Mouse (Mus musculus) limb, embryonic 10.5 days (tissue): ENCODE data around the gene Ptov1. TPM values are rescaled to one million over a fixed set of nuclear protein-coding genes. Genes with fewer than 3 reads are reported as not detected.

Source experiments
- DNase-seq: peaks from one replicate; pipeline ENCODE4 v3.0.0-alpha.2; 2017; ENCODE audit warnings: low spot score
- H3K27ac ChIP-seq: fragments of 300-500 bp; sonication (generic); 2 replicates; pipeline ENCODE4 v1.5.1; 2016; ENCODE audit warnings: mild to moderate bottlenecking
- H3K27me3 ChIP-seq: fragments of 300-500 bp; sonication (generic); 2 replicates; pipeline ENCODE4 v1.6.1; 2016; ENCODE audit warnings: low read depth, mild to moderate bottlenecking; ENCODE audit not compliant: poor library complexity, severe bottlenecking
- H3K36me3 ChIP-seq: fragments of 300-500 bp; sonication (generic); 2 replicates; pipeline ENCODE4 v1.6.1; 2016; ENCODE audit warnings: mild to moderate bottlenecking, moderate library complexity
- H3K4me1 ChIP-seq: fragments of 300-500 bp; sonication (generic); 2 replicates; pipeline ENCODE4 v1.6.1; 2016
- H3K4me3 ChIP-seq: fragments of 300-500 bp; sonication (generic); 2 replicates; pipeline ENCODE4 v1.5.1; 2016; ENCODE audit warnings: mild to moderate bottlenecking, moderate library complexity
- H3K9me3 ChIP-seq: fragments of 300-500 bp; sonication (generic); replicated peaks from 2 replicates; pipeline ENCODE4 v1.6.1; 2016; ENCODE audit warnings: mild to moderate bottlenecking
- WGBS: fragments of 180-500 bp; shearing (Covaris S2); methylation state at CpG from one replicate; pipeline ENCODE4 v1.1.7; 2016; 5-methylcytosine and 5-hydroxymethylcytosine counted together
- polyA plus RNA-seq: library from polyadenylated mRNA; unstranded; fragments of >200 nt; fragmentation: Nextera tagmentation; extraction: Ambion mirVana; gene quantifications from 2 replicates; pipeline ENCODE4 v1.2.1, GENCODE M21; 2016

Gene Ptov1
- polyA plus RNA-seq: 434 and 504 TPM in 2 replicates

DNA sequence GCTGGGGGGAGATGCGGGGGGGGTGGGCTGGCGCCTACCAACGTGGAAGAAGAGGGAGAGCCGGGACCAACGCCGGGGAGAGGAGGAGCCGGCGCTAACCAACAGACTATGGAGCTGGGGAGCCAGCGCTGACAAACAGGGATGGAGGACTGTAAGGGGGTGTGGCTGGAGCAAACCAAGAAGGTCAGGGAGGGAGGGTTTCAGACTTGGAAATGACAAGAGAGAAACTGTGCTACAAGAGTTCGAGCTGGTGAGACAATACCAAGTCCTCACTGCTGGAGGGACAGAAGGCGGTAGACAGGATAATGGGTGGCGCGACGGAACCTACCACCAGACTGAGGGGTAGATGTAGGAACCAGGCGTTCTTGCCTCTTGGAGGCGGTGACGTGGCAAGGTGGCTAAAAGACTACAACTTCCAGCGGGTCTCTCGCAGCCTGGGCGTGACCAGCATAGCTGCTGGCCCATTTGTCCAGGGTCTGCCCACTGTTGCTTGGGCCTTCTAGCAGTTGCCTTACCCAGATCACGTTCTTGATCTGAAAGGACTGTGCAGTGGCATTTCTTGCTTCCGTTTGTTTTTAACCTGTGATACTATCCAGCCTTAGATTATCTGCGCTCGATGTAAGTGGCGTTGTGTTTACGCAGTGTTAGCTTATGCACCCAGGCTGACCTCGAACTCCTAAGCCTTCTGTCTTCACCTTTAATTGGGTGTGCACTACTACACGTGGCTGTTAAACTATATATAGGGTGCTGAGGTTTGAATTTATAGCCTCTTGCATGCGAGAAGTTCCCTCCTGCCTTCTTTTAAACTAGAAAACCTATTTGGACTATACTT is at the start of gene Ptov1:
Gene Ptov1 (minus strand): TSS at position 92 of the 832 bp plus-strand sequence.
- H3K36me3 ChIP-seq: peaks cover 32% of the 10 kb centered on the region
- 6% methylated on average over 29 of the region's 29 CpGs for WGBS
- peak within 1 kb of the TSS; percentile 100 for H3K27ac ChIP-seq
- peak within 1 kb of the TSS; percentile 98 for H3K4me3 ChIP-seq
- DNase-seq: peak; percentile 96
- H3K4me1 ChIP-seq: peaks cover 40% of the 10 kb centered on the region
- no peaks in the 10 kb centered on the region for H3K27me3 ChIP-seq
- no peaks in the 10 kb centered on the region for H3K9me3 ChIP-seq

- WGBS: 92% methylated on average over 5 of the region's 5 CpGs
- Histone ChIP-seq H3K9me3 (no peaks in the 10 kb centered on the region), H3K36me3 (peaks cover 87% of the 10 kb centered on the region), H3K27ac (no peak overlapping the region), H3K4me1 (no peaks in the 10 kb centered on the region), H3K27me3 (no peaks in the 10 kb centered on the region), H3K4me3 (no peak overlapping the region)
- DNase-seq: no peak
Measured at GRCm38 (mm10) chr7:44919127-44919526, 49.5 kb upstream of the Ptov1 start.

GRCm38 (mm10) chr7:44918219-44918618 is 48.6 kb upstream of the Ptov1 start:
- WGBS: 85% methylated on average over 3 of the region's 3 CpGs
- no peak overlapping the region for H3K27ac ChIP-seq
- H3K9me3 ChIP-seq: no peaks in the 10 kb centered on the region
- H3K36me3 ChIP-seq: peaks cover 87% of the 10 kb centered on the region
- no peak for DNase-seq
- H3K4me1 ChIP-seq: no peaks in the 10 kb centered on the region
- H3K27me3 ChIP-seq: no peaks in the 10 kb centered on the region
- H3K4me3 ChIP-seq: no peak overlapping the region

DNA sequence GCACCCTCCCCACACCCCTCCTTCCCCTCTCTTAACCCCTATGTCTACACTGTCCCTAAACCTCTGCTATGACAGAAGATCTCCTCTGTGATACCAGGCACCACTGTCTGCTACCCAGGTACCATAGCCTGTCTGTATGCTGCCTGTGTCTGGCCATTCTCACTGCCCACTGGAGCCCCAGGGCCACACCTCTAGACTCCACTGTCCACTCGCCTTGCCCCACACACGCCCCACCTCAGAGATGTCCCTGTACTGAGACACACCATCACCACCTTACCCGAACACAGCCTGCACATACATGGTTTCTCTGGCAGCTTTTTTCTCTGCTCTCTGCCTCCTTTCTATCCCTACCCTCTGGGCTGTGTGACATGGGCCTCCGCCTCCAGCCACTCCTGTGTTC is 47.3 kb upstream of the Ptov1 start:
- H3K4me3 ChIP-seq: no peak overlapping the region
- DNase-seq: no peak
- no peaks in the 10 kb centered on the region for H3K27me3 ChIP-seq
- H3K36me3 ChIP-seq: peaks cover 87% of the 10 kb centered on the region
- no peak overlapping the region for H3K27ac ChIP-seq
- 94% methylated on average over 4 of the region's 4 CpGs for WGBS
- no peaks in the 10 kb centered on the region for H3K4me1 ChIP-seq
- no peaks in the 10 kb centered on the region for H3K9me3 ChIP-seq

GRCm38 (mm10) chr7:44916191-44916590 is 46.6 kb upstream of the Ptov1 start:
- H3K27me3 ChIP-seq: no peaks in the 10 kb centered on the region

DNA sequence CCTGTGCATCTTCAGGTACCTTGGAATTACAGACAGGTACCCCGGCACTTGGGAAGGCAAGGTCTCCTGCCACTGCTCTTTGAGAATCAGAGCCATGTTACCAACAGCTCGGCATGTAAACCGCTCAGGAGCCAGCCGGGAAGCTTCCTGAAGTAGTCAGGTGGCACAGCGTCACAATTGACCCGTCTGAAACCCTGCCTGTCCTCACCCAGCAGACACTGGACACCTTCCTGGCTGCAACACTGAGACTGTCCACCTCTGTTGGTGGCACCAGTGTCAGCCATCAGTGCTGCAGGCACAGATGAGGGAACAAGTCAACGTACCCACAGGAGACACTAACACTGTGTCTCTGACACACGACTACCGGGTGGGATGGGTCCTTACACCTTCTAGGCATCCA is 45.7 kb upstream of the Ptov1 start:
- H3K36me3 ChIP-seq: peaks cover 87% of the 10 kb centered on the region
- WGBS: 90% methylated on average over 9 of the region's 9 CpGs
- H3K27ac ChIP-seq: no peak overlapping the region
- no peaks in the 10 kb centered on the region for H3K9me3 ChIP-seq
- H3K27me3 ChIP-seq: no peaks in the 10 kb centered on the region
- no peak overlapping the region for H3K4me3 ChIP-seq
- no peak for DNase-seq
- H3K4me1 ChIP-seq: no peaks in the 10 kb centered on the region

More at GRCm38 (mm10) chr7:44916191-44916590, 46.6 kb upstream of the Ptov1 start:
- no peak overlapping the region for H3K27ac ChIP-seq
- H3K9me3 ChIP-seq: no peaks in the 10 kb centered on the region
- peaks cover 87% of the 10 kb centered on the region for H3K36me3 ChIP-seq
- DNase-seq: no peak
- H3K4me1 ChIP-seq: no peaks in the 10 kb centered on the region
- WGBS: 86% methylated on average over 6 of the region's 6 CpGs
- H3K4me3 ChIP-seq: no peak overlapping the region

DNA sequence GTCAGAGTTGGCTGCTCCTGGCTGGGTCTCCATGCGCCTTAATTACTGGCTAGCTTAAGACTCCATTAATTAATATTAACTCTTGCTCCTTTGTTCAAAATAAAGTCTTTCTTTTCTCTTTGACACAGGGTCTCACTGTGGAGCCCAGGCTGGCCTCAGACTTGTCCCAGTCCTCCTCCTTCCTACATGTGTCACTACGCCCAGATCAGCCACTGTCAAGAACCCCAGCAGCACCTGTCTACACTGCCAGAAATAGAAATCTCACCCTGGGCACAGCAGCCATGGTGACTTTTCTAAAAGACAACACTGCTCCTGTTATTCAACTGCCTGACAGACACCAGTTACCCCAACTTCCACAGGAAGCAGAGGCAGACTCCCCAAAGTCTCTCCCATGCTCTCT is 44.8 kb upstream of the Ptov1 start:
- Histone ChIP-seq H3K4me1 (no peaks in the 10 kb centered on the region), H3K9me3 (no peaks in the 10 kb centered on the region), H3K27me3 (no peaks in the 10 kb centered on the region), H3K27ac (no peak overlapping the region), H3K4me3 (no peak overlapping the region), H3K36me3 (peaks cover 88% of the 10 kb centered on the region)
- 89% methylated on average over 2 of the region's 2 CpGs for WGBS
- DNase-seq: no peak

DNA sequence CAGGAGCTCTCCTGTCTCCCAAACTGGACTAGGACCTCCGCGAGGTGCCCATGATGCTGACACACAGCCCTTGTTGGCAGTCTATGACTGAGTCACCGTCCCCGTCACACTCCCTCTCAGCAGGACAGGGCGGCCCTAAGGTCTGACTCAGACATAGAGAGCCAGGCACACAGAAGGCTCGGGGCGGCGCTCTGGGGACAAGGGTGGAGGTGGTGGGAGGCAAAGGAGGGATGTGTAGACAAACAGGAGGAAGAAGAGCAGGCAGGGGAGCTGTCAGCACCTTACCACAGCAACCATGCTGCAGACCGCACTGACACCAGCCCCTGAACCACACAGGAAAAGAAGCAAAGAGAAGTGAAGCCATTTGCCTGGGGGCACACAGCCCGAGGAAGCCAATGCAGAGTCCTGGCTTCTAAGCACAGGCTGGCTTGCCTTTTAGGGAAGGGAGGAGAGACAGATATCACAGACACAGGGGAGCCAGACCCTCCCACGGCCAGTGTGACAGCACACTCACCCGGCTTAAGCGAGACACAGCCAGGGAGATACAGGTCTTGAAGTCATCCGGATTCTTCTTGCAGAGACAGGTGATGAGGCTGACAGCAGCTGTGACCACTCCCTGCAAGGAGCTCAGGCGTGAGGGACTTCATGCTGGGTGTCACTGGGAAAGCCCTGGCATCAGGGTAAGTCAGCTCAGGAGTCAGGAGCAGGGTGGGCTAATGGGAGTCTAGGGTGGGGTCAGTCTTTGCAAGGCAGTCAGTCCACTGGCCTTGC is 39.3 kb upstream of the Ptov1 start:
- DNase-seq: no peak
- Histone ChIP-seq H3K4me3 (no peak overlapping the region), H3K27me3 (no peaks in the 10 kb centered on the region), H3K9me3 (no peaks in the 10 kb centered on the region), H3K36me3 (peaks cover 99% of the 10 kb centered on the region), H3K27ac (no peak overlapping the region), H3K4me1 (no peaks in the 10 kb centered on the region)
- 89% methylated on average over 15 of the region's 15 CpGs for WGBS

- no peak for DNase-seq
- Histone ChIP-seq H3K27ac (no peak overlapping the region), H3K27me3 (no peaks in the 10 kb centered on the region), H3K4me3 (no peak overlapping the region), H3K36me3 (peaks cover 95% of the 10 kb centered on the region), H3K4me1 (peaks cover 18% of the 10 kb centered on the region), H3K9me3 (no peaks in the 10 kb centered on the region)
- 94% methylated on average over 20 of the region's 20 CpGs for WGBS
Measured at GRCm38 (mm10) chr7:44905430-44905829, 35.8 kb upstream of the Ptov1 start.

DNA sequence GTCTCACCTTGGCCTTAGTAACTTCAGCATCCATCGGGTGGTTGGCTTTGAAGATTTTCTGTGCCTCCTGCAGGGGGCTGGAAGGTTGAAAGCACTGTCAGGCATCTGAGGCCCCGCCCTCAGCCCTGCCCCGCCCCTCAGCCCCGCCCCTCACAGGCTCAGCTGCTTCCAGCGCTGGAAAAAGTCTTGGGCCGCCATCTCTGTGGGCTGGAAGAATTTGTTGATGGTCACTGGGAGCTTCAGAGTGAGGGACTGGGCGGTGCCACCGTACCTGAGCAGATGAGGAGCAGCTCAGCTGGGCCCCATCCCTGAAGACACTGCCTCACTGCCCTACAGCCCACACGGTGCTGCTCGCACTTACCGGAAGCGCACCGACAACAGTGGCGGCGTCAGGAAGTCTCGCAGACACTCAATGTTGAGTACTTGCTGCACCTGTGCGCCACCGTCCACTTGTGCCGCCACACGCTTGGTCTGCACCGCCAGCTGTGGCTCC is 31.7 kb upstream of the Ptov1 start:
- Histone ChIP-seq H3K9me3 (no peaks in the 10 kb centered on the region), H3K27ac (peak overlapping the region; percentile 71), H3K4me3 (peak overlapping the region; percentile 44), H3K36me3 (peaks cover 81% of the 10 kb centered on the region), H3K27me3 (no peaks in the 10 kb centered on the region), H3K4me1 (peaks cover 37% of the 10 kb centered on the region)
- peak; percentile 85 for DNase-seq
- WGBS: 18% methylated on average over 21 of the region's 21 CpGs

DNA sequence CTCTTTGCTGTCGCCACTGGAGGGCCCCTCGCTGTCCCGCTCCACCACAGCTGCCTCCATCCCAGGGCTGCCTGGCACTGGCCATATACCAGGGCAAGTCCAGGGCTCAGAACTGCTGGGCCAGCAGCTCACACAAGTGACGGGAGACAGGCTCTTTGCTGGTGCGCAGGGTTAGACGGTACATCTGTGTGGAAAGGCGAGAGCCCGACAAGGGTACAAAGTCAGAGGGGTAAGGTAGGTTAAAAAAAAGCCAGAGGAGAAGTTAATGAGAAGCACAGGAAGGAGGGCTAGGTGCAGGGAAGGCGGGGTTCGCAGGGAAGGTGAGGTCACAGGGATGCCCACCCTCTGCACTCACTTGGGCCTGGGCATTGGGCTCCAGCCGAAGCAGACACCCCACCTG is 31.0 kb upstream of the Ptov1 start:
- WGBS: 85% methylated on average over 11 of the region's 11 CpGs
- peaks cover 40% of the 10 kb centered on the region for H3K4me1 ChIP-seq
- H3K27ac ChIP-seq: 0 out of 2 replicates have a peak overlapping the region, but pooled peaks have one; percentile 71

DNA sequence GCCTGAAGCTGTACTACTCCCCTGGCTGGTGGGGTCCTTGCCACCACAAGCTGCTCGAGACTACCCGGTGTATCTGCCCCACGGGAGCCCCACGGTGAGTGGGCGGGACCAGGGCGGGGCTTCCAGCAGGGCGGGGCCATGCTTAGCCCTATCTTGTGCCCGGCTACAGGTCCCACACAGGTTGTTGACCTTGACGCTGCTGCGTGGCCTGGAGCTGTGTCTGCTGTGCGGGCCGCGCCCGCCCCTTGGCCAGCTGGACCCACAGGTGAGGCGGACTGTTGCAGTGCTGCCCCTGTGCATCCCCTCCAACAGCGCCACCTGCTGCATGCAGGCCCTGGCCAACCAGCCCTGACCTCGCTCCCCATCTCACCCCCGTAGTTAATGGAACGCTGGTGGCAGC is 29.0 kb upstream of the Ptov1 start:
- Histone ChIP-seq H3K27ac (peak overlapping the region; percentile 3), H3K36me3 (peaks cover 54% of the 10 kb centered on the region), H3K4me3 (peak overlapping the region; percentile 13), H3K27me3 (no peaks in the 10 kb centered on the region), H3K4me1 (peaks cover 48% of the 10 kb centered on the region), H3K9me3 (no peaks in the 10 kb centered on the region)
- DNase-seq: peak; percentile 47
- 36% methylated on average over 19 of the region's 19 CpGs for WGBS

More for the DNA sequence above, 31.0 kb upstream of the Ptov1 start:
- H3K27me3 ChIP-seq: no peaks in the 10 kb centered on the region
- no peak overlapping the region for H3K4me3 ChIP-seq
- peaks cover 74% of the 10 kb centered on the region for H3K36me3 ChIP-seq
- no peaks in the 10 kb centered on the region for H3K9me3 ChIP-seq
- DNase-seq: no peak

GRCm38 (mm10) chr7:44896499-44896898 is 26.9 kb upstream of the Ptov1 start:
- 52% methylated on average over 10 of the region's 10 CpGs for WGBS

More at GRCm38 (mm10) chr7:44896499-44896898, 26.9 kb upstream of the Ptov1 start:
- Histone ChIP-seq H3K27ac (peak overlapping the region; percentile 91), H3K36me3 (peaks cover 37% of the 10 kb centered on the region), H3K4me3 (peak overlapping the region; percentile 66), H3K9me3 (no peaks in the 10 kb centered on the region), H3K27me3 (no peaks in the 10 kb centered on the region), H3K4me1 (peaks cover 50% of the 10 kb centered on the region)
- no peak for DNase-seq
